Mouse (Mus musculus): ENCODE measurements around the gene Igflr1. TPM values are rescaled to one million over a fixed set of nuclear protein-coding genes. Genes with fewer than 3 reads are reported as not detected.

The Igflr1 gene
- polyA plus RNA-seq, 2 experiments from 2014 or later: 210 to 244 TPM

GRCm38 (mm10) chr7:30613529-30614112, 48.4 kb downstream of the Igflr1 start:
- ATAC-seq: peak; percentile 67

- peak; percentile 66 for ATAC-seq
Observed at GRCm38 (mm10) chr7:30614454-30614853, 49.2 kb downstream of the Igflr1 start.

- ATAC-seq: no peak
Observed at GRCm38 (mm10) chr7:30615049-30615760, 50.0 kb downstream of the Igflr1 start.

Other genes with a start within 250 kb of the Igflr1 start
- gene E130208F15Rik, start 243.7 kb upstream of the Igflr1 start, polyA plus RNA-seq (2017; shearing (Covaris generic)): not detected
- gene Sdhaf1, start 241.5 kb upstream of the Igflr1 start, polyA plus RNA-seq (2017; shearing (Covaris generic)): 1 to 10 TPM; 2.4 to 5.1 TPM
- not detected for gene Lrfn3, start 202.7 kb upstream of the Igflr1 start, polyA plus RNA-seq (2017; shearing (Covaris generic))
- 1 to 10 TPM; 6.4 to 7.1 TPM for gene Tyrobp, start 151.7 kb upstream of the Igflr1 start, polyA plus RNA-seq (2017; shearing (Covaris generic))
- gene Hcst, start 145.6 kb upstream of the Igflr1 start, polyA plus RNA-seq (2017; shearing (Covaris generic)): 100 to 1,000 TPM; 356 to 434 TPM
- gene Nfkbid, start 143.7 kb upstream of the Igflr1 start, polyA plus RNA-seq (2017; shearing (Covaris generic)): 10 to 100 TPM; 39.2 to 44.4 TPM
- 1 to 10 TPM; 3.1 to 3.5 TPM for gene Aplp1, start 119.9 kb upstream of the Igflr1 start, polyA plus RNA-seq (2017; shearing (Covaris generic))
- gene Kirrel2, start 107.7 kb upstream of the Igflr1 start, polyA plus RNA-seq (2017; shearing (Covaris generic)): not detected
- gene Nphs1, start 107.1 kb upstream of the Igflr1 start, polyA plus RNA-seq (2017; shearing (Covaris generic)): not detected
- not detected for gene Prodh2, start 71.8 kb upstream of the Igflr1 start, polyA plus RNA-seq (2017; shearing (Covaris generic))
- gene Arhgap33, start 30.4 kb upstream of the Igflr1 start, polyA plus RNA-seq (2017; shearing (Covaris generic)): under 1 TPM; 0.46 to 0.67 TPM
- gene Hspb6, start 13.2 kb upstream of the Igflr1 start, polyA plus RNA-seq (2017; shearing (Covaris generic)): 1 to 10 TPM; 1.0 to 3.1 TPM
- 1 to 10 TPM; 5.2 to 6.2 TPM for gene Proser3, start 13.1 kb upstream of the Igflr1 start, polyA plus RNA-seq (2017; shearing (Covaris generic))
- gene Lin37, start 5.6 kb upstream of the Igflr1 start, polyA plus RNA-seq (2017; shearing (Covaris generic)): 100 to 1,000 TPM; 101 to 104 TPM
- 10 to 100 TPM; 46.5 to 62.1 TPM for gene U2af1l4, start 2.1 kb upstream of the Igflr1 start, polyA plus RNA-seq (2017; shearing (Covaris generic))
- gene Gm49396, start 2.1 kb upstream of the Igflr1 start, polyA plus RNA-seq (2017; shearing (Covaris generic)): 100 to 1,000 TPM in 1 of 2 experiments, 10 to 100 TPM in 1; 85.4 to 105 TPM
- 100 to 1,000 TPM; 314 to 323 TPM for gene Psenen, start 1.8 kb upstream of the Igflr1 start, polyA plus RNA-seq (2017; shearing (Covaris generic))
- 10 to 100 TPM; 16.4 to 21.6 TPM for gene Kmt2b, start 23.3 kb downstream of the Igflr1 start, polyA plus RNA-seq (2017; shearing (Covaris generic))
- gene Zbtb32, start 33.5 kb downstream of the Igflr1 start, polyA plus RNA-seq (2017; shearing (Covaris generic)): 10 to 100 TPM in 1 of 2 experiments, 1 to 10 TPM in 1; 8.1 to 18.0 TPM
- under 1 TPM; 0.38 to 0.60 TPM for gene Upk1a, start 47.4 kb downstream of the Igflr1 start, polyA plus RNA-seq (2017; shearing (Covaris generic))
- 100 to 1,000 TPM; 333 to 643 TPM for gene Cox6b1, start 60.7 kb downstream of the Igflr1 start, polyA plus RNA-seq (2017; shearing (Covaris generic))
- gene Etv2, start 70.4 kb downstream of the Igflr1 start, polyA plus RNA-seq (2017; shearing (Covaris generic)): not detected
- gene Rbm42, start 84.9 kb downstream of the Igflr1 start, polyA plus RNA-seq (2017; shearing (Covaris generic)): 10 to 100 TPM; 14.4 to 25.1 TPM
- gene Haus5, start 99.6 kb downstream of the Igflr1 start, polyA plus RNA-seq (2017; shearing (Covaris generic)): 10 to 100 TPM; 21.3 to 44.0 TPM
- not detected for gene Pmis2, start 106.2 kb downstream of the Igflr1 start, polyA plus RNA-seq (2017; shearing (Covaris generic))
- gene 2200002J24Rik, start 133.5 kb downstream of the Igflr1 start, polyA plus RNA-seq (2017; shearing (Covaris generic)): not detected
- gene Atp4a, start 146.8 kb downstream of the Igflr1 start, polyA plus RNA-seq (2017; shearing (Covaris generic)): not detected
- gene Tmem147, start 164.1 kb downstream of the Igflr1 start, polyA plus RNA-seq (2017; shearing (Covaris generic)): 10 to 100 TPM; 60.5 to 65.0 TPM
- not detected for gene Gapdhs, start 178.3 kb downstream of the Igflr1 start, polyA plus RNA-seq (2017; shearing (Covaris generic))
- gene Sbsn, start 186.0 kb downstream of the Igflr1 start, polyA plus RNA-seq (2017; shearing (Covaris generic)): 1 to 10 TPM; 2.4 to 3.6 TPM
- gene Dmkn, start 198.3 kb downstream of the Igflr1 start, polyA plus RNA-seq (2017; shearing (Covaris generic)): under 1 TPM in 1 of 2 experiments, not detected in 1; 0.16 TPM
- gene Krtdap, start 222.5 kb downstream of the Igflr1 start, polyA plus RNA-seq (2017; shearing (Covaris generic)): not detected

All from CD4-positive, CD25-positive, alpha-beta regulatory T cell, adult 4 months (primary cell).